Mouse (Mus musculus) liver, embryonic 11.5 days (tissue): ENCODE measurements around the gene Maz. TPM values are rescaled to one million over a fixed set of nuclear protein-coding genes. Genes with fewer than 3 reads are reported as not detected.

ENCODE experiments used
- microRNA-seq: library from miRNA; unstranded; fragments of <30 nt; microRNA quantifications from one replicate; pipeline ENCODE4, GENCODE M21; 2017; ENCODE audit warnings: borderline number of aligned reads
- polyA plus RNA-seq: library from polyadenylated mRNA; unstranded; fragments of >200 nt; fragmentation: Nextera tagmentation; extraction: Ambion mirVana; gene quantifications from 2 replicates; pipeline ENCODE4 v1.2.1, GENCODE M21; 2014

The Maz gene
- polyA plus RNA-seq, 1 experiment from 2014 or later = 98.8 TPM

Small RNA genes within 50 kb of the gene (microRNA-seq; reads per million reads assigned to microRNA genes)
- not detected for gene Gm44343

Other genes starting within 250 kb of the Maz start
- 0.22 and 0.55 TPM in 2 replicates for gene Tbx6, start 245.6 kb downstream of the Maz start, polyA plus RNA-seq
- 266 and 269 TPM in 2 replicates for gene Ppp4c, start 234.5 kb downstream of the Maz start, polyA plus RNA-seq
- 0.21 TPM in 1 of 2 replicates, not detected in the other for gene Fam57b, start 229.4 kb downstream of the Maz start, polyA plus RNA-seq
- gene 4930451I11Rik, start 195.4 kb downstream of the Maz start, polyA plus RNA-seq = not detected in 2 replicates
- 0.52 and 1.6 TPM in 2 replicates for gene Doc2a, start 179.6 kb downstream of the Maz start, polyA plus RNA-seq
- 17.3 and 24.6 TPM in 2 replicates for gene Hirip3, start 165.1 kb downstream of the Maz start, polyA plus RNA-seq
- 124 and 130 TPM in 2 replicates for gene Ino80e, start 164.7 kb downstream of the Maz start, polyA plus RNA-seq
- gene Taok2, start 142.3 kb downstream of the Maz start, polyA plus RNA-seq = 23.0 and 24.0 TPM in 2 replicates
- 23.2 and 23.9 TPM in 2 replicates for gene Tmem219, start 104.1 kb downstream of the Maz start, polyA plus RNA-seq
- 15.7 and 16.5 TPM in 2 replicates for gene Kctd13, start 98.2 kb downstream of the Maz start, polyA plus RNA-seq
- not detected in 2 replicates for gene Asphd1, start 77.5 kb downstream of the Maz start, polyA plus RNA-seq
- 0.27 TPM in 2 replicates for gene Sez6l2, start 76.5 kb downstream of the Maz start, polyA plus RNA-seq
- gene Cdipt, start 51.1 kb downstream of the Maz start, polyA plus RNA-seq = 72.2 and 74.4 TPM in 2 replicates
- gene Cdiptos, start 50.9 kb downstream of the Maz start, polyA plus RNA-seq = 0.67 and 1.0 TPM in 2 replicates
- 8.3 and 9.4 TPM in 2 replicates for gene Mvp, start 12.4 kb downstream of the Maz start, polyA plus RNA-seq
- 0.41 TPM in 1 of 2 replicates, not detected in the other for gene Pagr1b, start 10.6 kb downstream of the Maz start, polyA plus RNA-seq
- gene Pagr1a, start 9.7 kb downstream of the Maz start, polyA plus RNA-seq = 45.6 and 75.0 TPM in 2 replicates
- 19.8 and 52.9 TPM in 2 replicates for gene Gm42742, start 5.9 kb downstream of the Maz start, polyA plus RNA-seq
- 4.5 and 5.4 TPM in 2 replicates for gene Prrt2, start 5.8 kb downstream of the Maz start, polyA plus RNA-seq
- gene Kif22, start 15.4 kb upstream of the Maz start, polyA plus RNA-seq = 152 and 170 TPM in 2 replicates
- gene Zg16, start 60.3 kb upstream of the Maz start, polyA plus RNA-seq = not detected in 2 replicates
- 12.3 and 13.7 TPM in 2 replicates for gene AI467606, start 64.3 kb upstream of the Maz start, polyA plus RNA-seq
- gene Qprt, start 95.2 kb upstream of the Maz start, polyA plus RNA-seq = 43.8 and 44.2 TPM in 2 replicates
- gene Spn, start 110.8 kb upstream of the Maz start, polyA plus RNA-seq = 12.7 and 14.4 TPM in 2 replicates
- 50.3 and 59.5 TPM in 2 replicates for gene Cd2bp2, start 169.0 kb upstream of the Maz start, polyA plus RNA-seq
- 28.2 and 29.0 TPM in 2 replicates for gene Tbc1d10b, start 181.4 kb upstream of the Maz start, polyA plus RNA-seq
- 31.5 and 33.6 TPM in 2 replicates for gene Mylpf, start 181.9 kb upstream of the Maz start, polyA plus RNA-seq
- 17.2 TPM in 2 replicates for gene Zfp553, start 206.0 kb upstream of the Maz start, polyA plus RNA-seq
- 14.9 and 17.5 TPM in 2 replicates for gene Sept1, start 206.1 kb upstream of the Maz start, polyA plus RNA-seq
- gene Zfp771, start 217.2 kb upstream of the Maz start, polyA plus RNA-seq = 45.9 and 47.3 TPM in 2 replicates
- gene Dctpp1, start 233.7 kb upstream of the Maz start, polyA plus RNA-seq = 266 and 275 TPM in 2 replicates
- gene Sephs2, start 247.0 kb upstream of the Maz start, polyA plus RNA-seq = 178 and 203 TPM in 2 replicates